Mouse (Mus musculus) frontal cortex, adult (tissue): ENCODE results near the gene Scel.

Experiments used
- ATAC-seq: cut with Nextera tagmentation; 2 replicates; pipeline ENCODE4 v1.9.2; 2017; ENCODE audit warnings: mild to moderate bottlenecking, moderate library complexity, mixed read lengths; ENCODE audit not compliant: low TSS enrichment

The Scel gene

GRCm38 (mm10) chr14:103571598-103572320, 58.6 kb downstream of the Scel start:
- ATAC-seq = peak; percentile 94

- no peak for ATAC-seq
These were observed 62.7 kb downstream of the Scel start for GRCm38 (mm10) chr14:103575854-103576253.

GRCm38 (mm10) chr14:103577011-103577410, 63.9 kb downstream of the Scel start:
- ATAC-seq = no peak

GRCm38 (mm10) chr14:103586662-103587061, 73.5 kb downstream of the Scel start:
- no peak for ATAC-seq

GRCm38 (mm10) chr14:103587208-103587900, 74.2 kb downstream of the Scel start:
- no peak for ATAC-seq

- ATAC-seq = peak; percentile 67
These were observed 76.7 kb downstream of the Scel start for GRCm38 (mm10) chr14:103589819-103590218.

GRCm38 (mm10) chr14:103595870-103596269, 82.7 kb downstream of the Scel start:
- ATAC-seq = peak; percentile 80

- ATAC-seq = no peak
These were observed 94.9 kb downstream of the Scel start for GRCm38 (mm10) chr14:103608063-103608462.

- no peak for ATAC-seq
These were observed 100.6 kb downstream of the Scel start for GRCm38 (mm10) chr14:103613573-103614271.

GRCm38 (mm10) chr14:103614272-103614587, 101.1 kb downstream of the Scel start:
- ATAC-seq = no peak

GRCm38 (mm10) chr14:103619756-103620155, 106.6 kb downstream of the Scel start:
- ATAC-seq = no peak

- no peak for ATAC-seq
These were observed 108.1 kb downstream of the Scel start for GRCm38 (mm10) chr14:103621207-103621606.

GRCm38 (mm10) chr14:103626100-103626499, 113.0 kb downstream of the Scel start:
- ATAC-seq = peak; percentile 50; the same call in 1 of the 2 replicates

GRCm38 (mm10) chr14:103629639-103630364, 116.7 kb downstream of the Scel start:
- peak; percentile 60 for ATAC-seq

GRCm38 (mm10) chr14:103630545-103630944, 117.4 kb downstream of the Scel start:
- peak; percentile 85 for ATAC-seq

- no peak for ATAC-seq
These were observed 130.8 kb downstream of the Scel start for GRCm38 (mm10) chr14:103643933-103644332.

- no peak for ATAC-seq
These were observed 134.8 kb downstream of the Scel start for GRCm38 (mm10) chr14:103647981-103648380.

- ATAC-seq = peak; percentile 32
These were observed 135.6 kb downstream of the Scel start for GRCm38 (mm10) chr14:103648623-103649255.

- no peak for ATAC-seq
These were observed 136.2 kb downstream of the Scel start for GRCm38 (mm10) chr14:103649302-103649701.

- ATAC-seq = peak; percentile 86
These were observed 136.8 kb downstream of the Scel start, which contains the start of gene Slain1 for GRCm38 (mm10) chr14:103649896-103650334. Slain1 (plus strand) TSS chr14:103650228.

GRCm38 (mm10) chr14:103650413-103651101, 137.4 kb downstream of the Scel start:
- ATAC-seq = peak; percentile 62
